Mouse (Mus musculus): ENCODE data around the gene Tyk2. TPM values are rescaled to one million over a fixed set of nuclear protein-coding genes. Genes with fewer than 3 reads are reported as not detected.
A peak's percentile ranks its signal among the peaks of the same experiment; 100 is the strongest.

The Tyk2 gene
- polyA plus RNA-seq, 1 experiment from 2014 or later = 10.8 TPM

DNA sequence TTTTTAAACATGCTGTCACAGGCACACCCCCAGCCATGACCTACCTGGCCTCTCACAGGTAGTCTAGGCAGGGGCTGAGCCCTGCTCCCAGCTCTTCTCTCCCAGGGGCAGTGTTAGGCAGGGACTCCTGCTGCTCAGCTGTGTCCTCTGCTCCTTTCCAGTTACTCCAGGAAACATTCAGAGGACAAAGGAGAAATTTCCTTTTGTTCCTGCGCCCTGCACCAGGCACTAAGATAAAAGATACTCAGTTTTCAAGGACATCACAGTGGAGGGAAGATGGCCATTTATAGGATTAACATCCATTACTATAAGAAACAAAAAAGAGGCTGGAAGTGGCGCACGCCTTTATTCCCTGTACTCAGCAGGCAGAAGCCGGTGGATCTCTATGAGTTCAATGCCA is 35.1 kb downstream of the Tyk2 start:
- no peak overlapping the region for H3K9ac ChIP-seq (ENCODE audit: low read length)
- ATAC-seq (replicated peaks; ENCODE audit: low FRiP score) = no peak
- H3K4me1 ChIP-seq (replicated peaks; ENCODE audit: control insufficient read depth, insufficient read depth, low read length) = peaks cover 2% of the 10 kb centered on the region
- H3K4me2 ChIP-seq (ENCODE audit: low read depth, low read length, severe bottlenecking) = no peak overlapping the region
- H3K27ac ChIP-seq (ENCODE audit: low read depth, low read length) = no peak overlapping the region
- H3K27me3 ChIP-seq (ENCODE audit: control insufficient read depth, insufficient read depth, low read length) = no peaks in the 10 kb centered on the region
- H3K36me3 ChIP-seq (ENCODE audit: control insufficient read depth, insufficient read depth, low read length) = no peaks in the 10 kb centered on the region; the same call in 1 of the 2 replicates
- no peak overlapping the region for H3K4me3 ChIP-seq (ENCODE audit: low read depth, low read length)
- no peak for DNase-seq (ENCODE audit: low spot score)
- no peaks in the 10 kb centered on the region for H3K9me3 ChIP-seq (ENCODE audit: control insufficient read depth, low read length)
- WGBS = 62% methylated on average over 4 of the region's 4 CpGs

DNA sequence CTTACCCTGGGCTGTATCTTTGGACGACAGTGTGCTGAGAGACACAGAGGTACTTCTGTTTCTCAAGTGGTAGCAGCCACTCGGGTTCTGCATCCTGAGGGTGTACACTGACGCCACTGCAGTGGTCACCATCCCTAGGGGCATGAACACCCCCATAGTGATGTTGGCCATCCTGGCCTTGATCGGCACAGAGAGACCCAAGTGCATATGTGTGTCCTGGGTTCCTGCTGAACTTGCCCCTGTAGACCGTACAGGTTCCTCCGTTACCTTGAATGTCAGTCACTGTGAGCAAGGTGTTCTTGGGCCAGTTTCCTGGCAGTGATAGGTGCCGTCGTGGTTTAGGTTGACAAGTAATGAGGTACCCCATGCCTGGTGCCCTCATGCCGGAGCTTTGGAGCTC is 37.6 kb downstream of the Tyk2 start:
- Histone ChIP-seq H3K9me3 (ENCODE audit: control insufficient read depth, low read length) (no peaks in the 10 kb centered on the region), H3K27me3 (ENCODE audit: control insufficient read depth, insufficient read depth, low read length) (no peaks in the 10 kb centered on the region), H3K4me1 (replicated peaks; ENCODE audit: control insufficient read depth, insufficient read depth, low read length) (peaks cover 10% of the 10 kb centered on the region), H3K27ac (ENCODE audit: low read depth, low read length) (no peak overlapping the region), H3K4me2 (ENCODE audit: low read depth, low read length, severe bottlenecking) (no peak overlapping the region), H3K9ac (ENCODE audit: low read length) (no peak overlapping the region), H3K4me3 (ENCODE audit: low read depth, low read length) (no peak overlapping the region), H3K36me3 (ENCODE audit: control insufficient read depth, insufficient read depth, low read length) (peaks cover 6% of the 10 kb centered on the region)
- ATAC-seq (replicated peaks; ENCODE audit: low FRiP score) (no peak), DNase-seq (ENCODE audit: low spot score) (no peak)
- WGBS = 93% methylated on average over 9 of the region's 9 CpGs

DNA sequence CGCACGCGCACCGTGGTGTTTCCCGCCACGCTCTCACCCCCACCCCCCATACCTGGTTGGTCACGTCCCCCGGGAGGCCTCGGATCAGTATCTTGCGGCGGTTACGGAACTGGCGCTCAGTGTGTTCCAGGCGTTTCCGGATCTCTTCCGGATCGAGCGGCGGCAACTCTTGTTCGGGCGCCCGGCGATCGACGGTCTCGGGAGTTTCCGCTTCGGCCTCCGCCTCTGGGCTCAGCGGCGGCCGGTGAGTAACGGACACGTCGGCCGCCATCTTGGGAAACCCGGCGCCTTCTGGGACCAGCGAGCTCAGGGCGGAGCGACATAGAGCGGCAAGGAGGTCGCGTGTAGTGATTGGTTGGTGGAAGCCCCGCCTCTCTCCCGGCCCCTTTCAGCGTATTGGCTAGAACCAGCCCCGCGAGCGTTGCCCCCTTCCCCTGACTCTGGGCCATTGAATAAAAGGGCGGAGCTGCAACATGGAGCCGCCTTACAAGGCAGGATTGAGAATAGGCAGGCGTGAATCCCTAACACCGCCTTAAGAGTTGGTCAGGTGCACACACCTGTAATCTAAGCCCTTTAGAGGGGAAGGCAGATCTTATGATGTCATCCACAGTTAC is 39.2 kb downstream of the Tyk2 start, which contains the start of the genes Gm38431 and Raver1:
TSS of gene Gm38431 (minus strand) at position 291 of the 614 bp plus-strand sequence.
TSS of gene Raver1 (minus strand) at position 302 of the 614 bp plus-strand sequence.
- Histone ChIP-seq H3K4me1 (replicated peaks; ENCODE audit: control insufficient read depth, insufficient read depth, low read length) (peaks cover 10% of the 10 kb centered on the region), H3K27me3 (ENCODE audit: control insufficient read depth, insufficient read depth, low read length) (no peaks in the 10 kb centered on the region), H3K36me3 (ENCODE audit: control insufficient read depth, insufficient read depth, low read length) (peaks cover 14% of the 10 kb centered on the region), H3K27ac (ENCODE audit: low read depth, low read length) (peak within 1 kb of the TSS; percentile 82), H3K9ac (ENCODE audit: low read length) (peak within 1 kb of the TSS; percentile 82), H3K4me2 (ENCODE audit: low read depth, low read length, severe bottlenecking) (peak within 1 kb of the TSS; percentile 92), H3K9me3 (ENCODE audit: control insufficient read depth, low read length) (no peaks in the 10 kb centered on the region), H3K4me3 (ENCODE audit: low read depth, low read length) (peak within 1 kb of the TSS; percentile 72)
- ATAC-seq (replicated peaks; ENCODE audit: low FRiP score) (peak; percentile 100), DNase-seq (ENCODE audit: low spot score) (peak; percentile 99)
- WGBS = under 1% methylated on average over 54 of the region's 54 CpGs

DNA sequence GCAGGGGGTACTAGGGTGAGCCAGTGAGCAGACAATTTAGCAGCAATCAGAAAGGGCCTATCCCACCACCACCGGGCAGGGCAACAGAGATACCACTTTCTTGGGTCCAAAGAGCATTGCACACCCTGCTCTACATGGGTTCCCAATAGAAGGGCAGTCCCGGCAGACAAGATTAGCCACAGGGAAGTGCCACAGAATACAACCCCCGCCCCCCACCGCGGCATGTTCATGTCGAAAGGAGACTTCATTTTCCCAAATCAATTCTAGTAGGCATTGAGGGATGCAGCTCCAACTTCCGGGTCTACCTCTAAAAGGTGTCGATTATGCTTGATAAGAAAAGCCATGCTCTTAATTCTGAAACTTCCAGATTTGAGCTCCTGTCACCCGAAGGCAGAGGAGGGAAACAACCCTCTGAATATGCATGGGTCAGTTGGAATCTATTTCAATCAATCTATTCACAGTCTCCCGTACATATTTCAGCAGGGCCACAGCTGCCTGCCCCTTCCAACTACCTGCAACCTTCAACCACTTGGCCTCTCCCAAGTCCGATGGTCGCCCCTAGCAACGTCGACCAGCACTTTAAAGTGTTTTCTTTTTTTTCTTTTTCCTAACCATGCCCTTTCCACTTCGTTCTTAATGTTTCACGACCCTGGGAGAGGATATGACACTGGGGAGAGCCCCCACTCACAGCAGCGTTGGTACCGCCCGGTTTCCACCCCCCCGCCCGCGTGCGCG is 39.9 kb downstream of the Tyk2 start:
- Histone ChIP-seq H3K4me1 (replicated peaks; ENCODE audit: control insufficient read depth, insufficient read depth, low read length) (peaks cover 10% of the 10 kb centered on the region), H3K4me2 (ENCODE audit: low read depth, low read length, severe bottlenecking) (peak overlapping the region; percentile 92), H3K36me3 (ENCODE audit: control insufficient read depth, insufficient read depth, low read length) (peaks cover 18% of the 10 kb centered on the region), H3K27ac (ENCODE audit: low read depth, low read length) (peak overlapping the region; percentile 82), H3K9ac (ENCODE audit: low read length) (peak overlapping the region; percentile 82), H3K9me3 (ENCODE audit: control insufficient read depth, low read length) (no peaks in the 10 kb centered on the region), H3K27me3 (ENCODE audit: control insufficient read depth, insufficient read depth, low read length) (no peaks in the 10 kb centered on the region), H3K4me3 (ENCODE audit: low read depth, low read length) (peak overlapping the region; percentile 72)
- ATAC-seq (replicated peaks; ENCODE audit: low FRiP score) (peak; percentile 27), DNase-seq (ENCODE audit: low spot score) (no peak)
- WGBS = 4% methylated on average over 24 of the region's 24 CpGs

DNA sequence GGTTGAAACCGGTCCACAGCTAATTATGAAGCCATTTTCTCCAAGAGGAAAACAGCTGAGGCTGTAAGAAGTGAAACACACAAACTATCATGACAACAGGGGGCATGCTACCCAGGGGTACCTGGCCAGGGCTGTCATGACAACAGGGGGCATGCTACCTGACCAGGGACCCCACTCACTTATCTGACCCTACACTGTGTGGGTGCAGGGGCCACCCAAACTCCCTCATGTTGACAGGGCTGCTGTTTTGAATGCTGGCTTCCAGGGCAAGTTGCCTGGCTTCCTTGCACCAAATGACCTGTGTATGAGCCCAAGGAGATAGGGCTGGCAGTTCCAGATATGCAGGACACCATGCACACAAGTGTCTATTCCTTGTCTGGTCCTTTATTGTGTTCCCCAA is 40.5 kb downstream of the Tyk2 start:
- peak overlapping the region; percentile 72 for H3K4me3 ChIP-seq (ENCODE audit: low read depth, low read length)
- peak overlapping the region; percentile 92 for H3K4me2 ChIP-seq (ENCODE audit: low read depth, low read length, severe bottlenecking)
- peak overlapping the region; percentile 82 for H3K9ac ChIP-seq (ENCODE audit: low read length)
- peaks cover 10% of the 10 kb centered on the region for H3K4me1 ChIP-seq (replicated peaks; ENCODE audit: control insufficient read depth, insufficient read depth, low read length)
- H3K36me3 ChIP-seq (ENCODE audit: control insufficient read depth, insufficient read depth, low read length) = peaks cover 24% of the 10 kb centered on the region
- H3K9me3 ChIP-seq (ENCODE audit: control insufficient read depth, low read length) = no peaks in the 10 kb centered on the region
- no peak overlapping the region for H3K27ac ChIP-seq (ENCODE audit: low read depth, low read length)
- no peak for DNase-seq (ENCODE audit: low spot score)
- H3K27me3 ChIP-seq (ENCODE audit: control insufficient read depth, insufficient read depth, low read length) = no peaks in the 10 kb centered on the region
- 97% methylated on average over 1 of the region's 1 CpGs for WGBS
- ATAC-seq (replicated peaks; ENCODE audit: low FRiP score) = no peak

DNA sequence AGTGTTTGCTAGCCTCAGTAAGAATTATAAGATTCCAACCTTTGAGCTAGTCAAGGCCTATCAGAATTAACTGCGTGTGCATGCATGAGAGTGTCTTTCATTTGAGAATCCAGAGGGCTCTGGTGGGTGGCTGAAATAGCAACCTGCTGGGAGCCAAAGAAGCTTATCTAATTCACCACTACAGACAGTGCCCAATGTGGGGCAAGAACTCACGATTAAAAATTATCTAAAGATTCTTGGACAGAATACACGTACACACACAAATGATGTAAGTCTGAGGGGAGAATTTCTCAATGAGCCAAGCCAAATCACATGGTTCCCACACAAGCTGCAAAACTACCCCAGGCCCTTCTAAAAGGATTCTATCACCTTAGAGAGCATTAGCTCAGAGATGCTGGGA is 47.7 kb downstream of the Tyk2 start:
- H3K27me3 ChIP-seq (ENCODE audit: control insufficient read depth, insufficient read depth, low read length) = no peaks in the 10 kb centered on the region
- 82% methylated on average over 3 of the region's 3 CpGs for WGBS
- no peak for ATAC-seq (replicated peaks; ENCODE audit: low FRiP score)
- no peaks in the 10 kb centered on the region for H3K4me1 ChIP-seq (replicated peaks; ENCODE audit: control insufficient read depth, insufficient read depth, low read length)
- DNase-seq (ENCODE audit: low spot score) = no peak
- H3K36me3 ChIP-seq (ENCODE audit: control insufficient read depth, insufficient read depth, low read length) = peaks cover 38% of the 10 kb centered on the region
- H3K9me3 ChIP-seq (ENCODE audit: control insufficient read depth, low read length) = no peaks in the 10 kb centered on the region
- no peak overlapping the region for H3K4me2 ChIP-seq (ENCODE audit: low read depth, low read length, severe bottlenecking)
- H3K4me3 ChIP-seq (ENCODE audit: low read depth, low read length) = no peak overlapping the region
- no peak overlapping the region for H3K27ac ChIP-seq (ENCODE audit: low read depth, low read length)
- H3K9ac ChIP-seq (ENCODE audit: low read length) = no peak overlapping the region

DNA sequence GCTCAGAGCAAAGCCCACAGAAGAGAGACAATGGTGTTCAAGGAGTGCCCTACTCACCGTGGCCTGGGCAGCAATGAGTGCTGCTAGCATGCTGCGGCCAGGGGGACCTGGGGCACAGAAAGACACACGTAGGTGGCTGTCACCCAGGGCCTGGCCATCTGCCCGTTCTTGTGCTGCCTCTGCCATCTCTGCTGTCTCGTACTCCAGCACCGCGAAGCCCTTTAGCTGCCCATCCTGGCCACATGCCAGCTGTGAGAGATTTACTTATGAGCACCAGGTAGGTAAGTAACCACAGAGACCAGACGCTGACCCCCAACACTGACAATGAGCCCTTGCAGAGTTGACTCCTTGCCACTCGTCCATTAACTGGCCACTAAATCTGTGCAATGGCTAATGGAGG is 49.9 kb downstream of the Tyk2 start:
- H3K9me3 ChIP-seq (ENCODE audit: control insufficient read depth, low read length) = no peaks in the 10 kb centered on the region
- H3K27ac ChIP-seq (ENCODE audit: low read depth, low read length) = no peak overlapping the region
- H3K9ac ChIP-seq (ENCODE audit: low read length) = no peak overlapping the region
- ATAC-seq (replicated peaks; ENCODE audit: low FRiP score) = no peak
- no peak overlapping the region for H3K4me2 ChIP-seq (ENCODE audit: low read depth, low read length, severe bottlenecking)
- H3K27me3 ChIP-seq (ENCODE audit: control insufficient read depth, insufficient read depth, low read length) = no peaks in the 10 kb centered on the region
- DNase-seq (ENCODE audit: low spot score) = no peak
- H3K4me3 ChIP-seq (ENCODE audit: low read depth, low read length) = no peak overlapping the region
- WGBS = 95% methylated on average over 9 of the region's 9 CpGs
- no peaks in the 10 kb centered on the region for H3K4me1 ChIP-seq (replicated peaks; ENCODE audit: control insufficient read depth, insufficient read depth, low read length)
- peaks cover 33% of the 10 kb centered on the region for H3K36me3 ChIP-seq (ENCODE audit: control insufficient read depth, insufficient read depth, low read length)

DNA sequence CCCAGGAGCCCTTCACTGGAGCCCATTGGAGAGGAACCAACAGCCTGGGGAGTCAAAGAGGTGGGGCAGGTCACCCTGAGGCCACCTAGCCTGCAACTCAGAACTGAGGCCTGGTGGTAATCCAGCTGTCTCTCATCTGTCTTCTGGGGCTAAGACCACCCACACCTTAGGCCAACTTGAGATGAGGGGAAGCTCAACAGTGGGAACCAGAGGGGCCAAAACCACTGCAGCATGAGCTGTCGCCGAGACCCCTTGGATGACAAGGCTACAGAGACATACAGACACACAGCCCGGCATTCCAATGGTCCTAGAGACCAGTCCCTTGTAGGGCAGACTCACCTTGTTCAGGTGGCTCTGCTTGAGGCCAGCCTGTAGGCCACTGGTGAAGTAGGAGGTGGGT is 55.4 kb downstream of the Tyk2 start:
- Histone ChIP-seq H3K9ac (ENCODE audit: low read length) (no peak overlapping the region), H3K27ac (ENCODE audit: low read depth, low read length) (no peak overlapping the region), H3K36me3 (ENCODE audit: control insufficient read depth, insufficient read depth, low read length) (peaks cover 13% of the 10 kb centered on the region), H3K27me3 (ENCODE audit: control insufficient read depth, insufficient read depth, low read length) (no peaks in the 10 kb centered on the region), H3K9me3 (ENCODE audit: control insufficient read depth, low read length) (no peaks in the 10 kb centered on the region), H3K4me3 (ENCODE audit: low read depth, low read length) (no peak overlapping the region), H3K4me1 (replicated peaks; ENCODE audit: control insufficient read depth, insufficient read depth, low read length) (no peaks in the 10 kb centered on the region), H3K4me2 (ENCODE audit: low read depth, low read length, severe bottlenecking) (no peak overlapping the region)
- no peak for ATAC-seq (replicated peaks; ENCODE audit: low FRiP score)
- 88% methylated on average over 3 of the region's 3 CpGs for WGBS
- no peak for DNase-seq (ENCODE audit: low spot score)

All from forebrain, embryonic 11.5 days (tissue).